Mouse (Mus musculus): Measurements from ENCODE around the gene H2al1d. TPM values are rescaled to one million over a fixed set of nuclear protein-coding genes. Genes with fewer than 3 reads are reported as not detected.
"Not testable (repeated sequence)": the region's sequence is repeated elsewhere in the genome, so short reads cannot be mapped to it uniquely, and the experiment has no call there.

Gene H2al1d
- not detected for total RNA-seq (2021)
- long read RNA-seq, experiment 1: 0 reads
- long read RNA-seq, experiment 2: 0 reads

GRCm38 (mm10) chrX:11308524-11308923 lies at the start of gene H2al1d:
Gene H2al1d (plus strand): TSS chrX:11308824.
- DNase-seq: not testable (repeated sequence)

DNA sequence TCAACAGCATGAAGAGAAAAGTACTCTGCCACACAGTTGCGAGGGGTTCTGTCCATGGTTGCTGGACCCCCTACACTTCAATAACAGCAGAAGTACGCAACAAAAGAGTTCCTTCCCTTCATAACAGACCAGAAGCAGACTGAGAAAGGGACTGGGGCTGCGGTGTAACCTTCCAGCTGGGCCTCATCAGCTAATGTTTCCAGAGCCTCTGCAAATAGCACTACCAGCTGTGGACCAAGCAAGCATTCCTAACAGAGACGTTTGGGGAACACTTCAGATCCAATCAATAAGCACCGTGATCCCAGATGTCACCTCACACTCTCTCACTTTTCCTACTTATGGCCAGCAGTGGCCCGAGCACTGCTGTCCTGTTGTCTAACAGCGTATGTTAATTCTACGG lies 43.7 kb upstream of the H2al1d start:
- no peak for DNase-seq

- DNase-seq: peak; percentile 27
Measured at GRCm38 (mm10) chrX:11267791-11268190, 40.8 kb upstream of the H2al1d start.

- DNase-seq: peak; percentile 48
Measured at GRCm38 (mm10) chrX:11269074-11269473, 39.5 kb upstream of the H2al1d start.

- DNase-seq: no peak
Measured at GRCm38 (mm10) chrX:11273190-11273589, 35.4 kb upstream of the H2al1d start.

DNA sequence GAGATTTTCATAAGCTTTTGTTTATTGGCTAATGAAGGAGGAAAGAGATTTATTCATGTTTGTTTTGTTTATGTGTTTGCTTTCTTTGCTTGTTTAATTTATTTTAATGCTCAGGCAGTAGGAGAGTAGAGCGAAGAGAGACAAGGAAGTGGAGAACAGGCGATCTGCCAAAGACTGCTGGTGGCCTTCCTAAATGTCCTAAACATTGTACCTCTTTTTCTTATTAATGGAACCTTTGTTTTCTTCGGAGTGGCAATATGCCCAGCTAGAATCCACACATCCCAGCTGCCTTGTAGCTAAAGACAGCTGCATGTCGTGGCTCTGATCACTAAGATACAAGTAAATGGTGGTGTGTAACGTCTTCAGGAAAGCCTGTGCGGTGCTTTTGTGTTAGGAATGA lies 31.5 kb upstream of the H2al1d start:
- no peak for DNase-seq

GRCm38 (mm10) chrX:11280741-11281140 lies 27.9 kb upstream of the H2al1d start:
- no peak for DNase-seq

- no peak for DNase-seq
Measured at GRCm38 (mm10) chrX:11288306-11288882, 20.2 kb upstream of the H2al1d start.

DNA sequence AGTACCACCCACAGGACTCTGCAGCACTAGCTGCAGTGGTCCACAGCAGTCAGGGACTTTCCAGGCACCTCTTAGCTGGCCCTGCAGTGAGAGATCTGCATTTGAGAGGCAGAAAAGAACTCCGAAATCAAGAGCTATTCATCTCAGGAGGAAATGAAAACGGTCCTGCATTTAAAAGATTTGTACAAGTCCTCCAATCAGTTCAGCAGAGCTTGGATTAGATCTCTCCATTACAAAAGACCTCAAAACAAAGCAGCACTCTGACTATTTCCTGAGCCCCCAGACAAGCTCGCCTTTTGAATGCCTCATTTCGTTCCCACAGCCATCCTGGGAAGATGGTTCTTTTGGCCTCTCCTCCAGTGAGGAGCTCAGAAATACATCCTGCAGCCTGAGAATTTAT lies 19.4 kb upstream of the H2al1d start:
- DNase-seq: no peak

- not testable (repeated sequence) for DNase-seq
Measured at GRCm38 (mm10) chrX:11298957-11299356, 9.7 kb upstream of the H2al1d start, which contains the start of gene H2al1a. Gene H2al1a (plus strand): TSS chrX:11299257.

- DNase-seq: not testable (repeated sequence)
Measured at GRCm38 (mm10) chrX:11302132-11302531, 6.5 kb upstream of the H2al1d start, which contains the start of gene H2al1b. Gene H2al1b (plus strand): TSS chrX:11302432.

- DNase-seq: not testable (repeated sequence)
Measured at GRCm38 (mm10) chrX:11305355-11305754, 3.3 kb upstream of the H2al1d start, which contains the start of gene H2al1c. Gene H2al1c (plus strand): TSS chrX:11305655.

DNA sequence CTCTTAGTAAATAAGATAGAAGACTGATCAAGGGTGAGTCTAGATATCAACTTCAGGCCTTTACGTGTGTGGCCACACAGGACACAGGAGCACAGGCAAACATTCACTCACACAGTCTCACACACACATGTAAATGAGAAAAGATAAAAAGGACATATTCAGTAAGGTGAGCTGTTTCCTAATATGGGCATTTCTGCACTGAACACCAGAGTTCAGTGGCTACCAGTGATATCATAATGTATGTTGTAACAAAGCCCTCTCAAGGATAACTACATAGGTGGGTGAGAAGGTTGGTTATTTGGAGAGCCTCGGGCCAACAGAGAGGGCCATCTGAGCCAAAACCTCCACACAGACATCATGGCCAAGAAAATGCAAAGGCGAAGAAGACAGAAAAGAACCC lies 3.0 kb downstream of the H2al1d start, which contains the start of gene H2al1e:
Gene H2al1e (plus strand): TSS at position 301 of the 400 bp plus-strand sequence.
- not testable (repeated sequence) for DNase-seq

DNA sequence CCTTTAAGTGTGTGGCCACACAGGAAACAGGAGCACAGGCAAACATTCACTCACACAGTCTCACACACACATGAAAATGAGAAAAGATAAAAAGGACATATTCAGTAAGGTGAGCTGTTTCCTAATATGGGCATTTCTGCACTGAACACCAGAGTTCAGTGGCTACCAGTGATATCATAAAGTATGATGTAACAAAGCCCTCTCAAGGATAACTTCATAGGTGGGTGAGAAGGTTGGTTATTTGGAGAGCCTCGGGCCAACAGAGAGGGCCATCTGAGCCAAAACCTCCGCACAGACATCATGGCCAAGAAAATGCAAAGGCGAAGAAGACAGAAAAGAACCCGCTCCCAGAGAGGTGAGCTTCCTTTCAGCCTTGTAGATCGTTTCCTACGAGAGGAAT lies 6.2 kb downstream of the H2al1d start, which contains the start of gene H2al1f:
Gene H2al1f (plus strand): TSS at position 301 of the 400 bp plus-strand sequence.
- DNase-seq: not testable (repeated sequence)

DNA sequence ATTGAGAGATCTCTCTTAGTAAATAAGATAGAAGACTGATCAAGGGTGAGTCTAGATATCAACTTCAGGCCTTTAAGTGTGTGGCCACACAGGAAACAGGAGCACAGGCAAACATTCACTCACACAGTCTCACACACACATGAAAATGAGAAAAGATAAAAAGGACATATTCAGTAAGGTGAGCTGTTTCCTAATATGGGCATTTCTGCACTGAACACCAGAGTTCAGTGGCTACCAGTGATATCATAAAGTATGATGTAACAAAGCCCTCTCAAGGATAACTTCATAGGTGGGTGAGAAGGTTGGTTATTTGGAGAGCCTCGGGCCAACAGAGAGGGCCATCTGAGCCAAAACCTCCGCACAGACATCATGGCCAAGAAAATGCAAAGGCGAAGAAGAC lies 9.3 kb downstream of the H2al1d start, which contains the start of gene H2al1g:
Gene H2al1g (plus strand): TSS at position 301 of the 400 bp plus-strand sequence.
- not testable (repeated sequence) for DNase-seq

- not testable (repeated sequence) for DNase-seq
Measured at GRCm38 (mm10) chrX:11321192-11321591, 12.6 kb downstream of the H2al1d start, which contains the start of gene H2al1h. Gene H2al1h (plus strand): TSS chrX:11321492.

GRCm38 (mm10) chrX:11324359-11324758 lies 15.7 kb downstream of the H2al1d start, which contains the start of gene H2al1i:
Gene H2al1i (plus strand): TSS chrX:11324659.
- DNase-seq: not testable (repeated sequence)

DNA sequence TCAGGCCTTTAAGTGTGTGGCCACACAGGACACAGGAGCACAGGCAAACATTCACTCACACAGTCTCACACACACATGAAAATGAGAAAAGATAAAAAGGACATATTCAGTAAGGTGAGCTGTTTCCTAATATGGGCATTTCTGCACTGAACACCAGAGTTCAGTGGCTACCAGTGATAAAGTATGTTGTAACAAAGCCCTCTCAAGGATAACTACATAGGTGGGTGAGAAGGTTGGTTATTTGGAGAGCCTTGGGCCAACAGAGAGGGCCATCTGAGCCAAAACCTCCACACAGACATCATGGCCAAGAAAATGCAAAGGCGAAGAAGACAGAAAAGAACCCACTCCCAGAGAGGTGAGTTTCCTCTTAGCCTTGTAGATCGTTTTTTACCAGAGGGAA lies 18.9 kb downstream of the H2al1d start, which contains the start of gene H2al1j:
Gene H2al1j (plus strand): TSS at position 301 of the 400 bp plus-strand sequence.
- not testable (repeated sequence) for DNase-seq

DNA sequence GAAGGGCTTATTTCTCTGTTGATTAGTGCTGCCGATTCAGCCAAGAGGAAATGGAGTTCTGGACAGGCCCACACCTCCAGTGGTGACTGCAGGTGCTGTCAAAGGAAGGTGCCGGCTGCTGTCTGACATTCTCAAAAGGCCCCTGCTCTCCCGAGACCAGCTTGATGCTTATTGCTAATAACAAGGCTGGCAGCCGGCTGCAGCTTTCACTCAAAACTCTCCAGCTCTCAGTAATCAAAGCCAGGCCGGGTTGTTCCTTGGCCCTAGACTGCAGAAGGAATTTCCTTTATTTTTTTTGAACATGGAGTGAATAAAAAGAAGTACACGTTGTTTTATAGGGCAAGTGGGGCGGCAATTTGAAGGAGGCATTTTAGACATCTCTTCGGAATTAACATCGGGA lies 37.1 kb downstream of the H2al1d start:
- DNase-seq: no peak

DNA sequence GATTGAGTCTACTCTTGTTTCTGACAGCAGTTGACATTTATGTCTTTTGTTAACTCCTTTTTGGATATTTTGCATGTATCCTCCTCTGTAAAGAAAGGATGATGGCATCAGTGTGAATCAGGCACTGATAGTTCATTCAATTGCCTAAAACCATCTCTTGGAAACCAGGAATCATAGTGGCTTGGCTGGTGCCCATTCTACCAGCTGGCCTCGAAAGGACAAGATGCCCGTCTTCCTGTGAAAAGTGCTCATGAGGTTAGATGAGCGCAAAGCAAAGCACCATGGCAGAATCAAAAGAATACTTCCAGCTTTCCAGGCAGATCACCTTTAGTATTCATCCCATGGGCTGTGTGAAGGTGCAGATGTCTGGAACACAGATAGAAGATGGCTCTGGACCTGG lies 38.1 kb downstream of the H2al1d start:
- no peak for DNase-seq

Data from adrenal gland, postnatal 10 days (tissue).